ENCODE assay signal across 9 mouse cellular contexts in the genomic region with DNA sequence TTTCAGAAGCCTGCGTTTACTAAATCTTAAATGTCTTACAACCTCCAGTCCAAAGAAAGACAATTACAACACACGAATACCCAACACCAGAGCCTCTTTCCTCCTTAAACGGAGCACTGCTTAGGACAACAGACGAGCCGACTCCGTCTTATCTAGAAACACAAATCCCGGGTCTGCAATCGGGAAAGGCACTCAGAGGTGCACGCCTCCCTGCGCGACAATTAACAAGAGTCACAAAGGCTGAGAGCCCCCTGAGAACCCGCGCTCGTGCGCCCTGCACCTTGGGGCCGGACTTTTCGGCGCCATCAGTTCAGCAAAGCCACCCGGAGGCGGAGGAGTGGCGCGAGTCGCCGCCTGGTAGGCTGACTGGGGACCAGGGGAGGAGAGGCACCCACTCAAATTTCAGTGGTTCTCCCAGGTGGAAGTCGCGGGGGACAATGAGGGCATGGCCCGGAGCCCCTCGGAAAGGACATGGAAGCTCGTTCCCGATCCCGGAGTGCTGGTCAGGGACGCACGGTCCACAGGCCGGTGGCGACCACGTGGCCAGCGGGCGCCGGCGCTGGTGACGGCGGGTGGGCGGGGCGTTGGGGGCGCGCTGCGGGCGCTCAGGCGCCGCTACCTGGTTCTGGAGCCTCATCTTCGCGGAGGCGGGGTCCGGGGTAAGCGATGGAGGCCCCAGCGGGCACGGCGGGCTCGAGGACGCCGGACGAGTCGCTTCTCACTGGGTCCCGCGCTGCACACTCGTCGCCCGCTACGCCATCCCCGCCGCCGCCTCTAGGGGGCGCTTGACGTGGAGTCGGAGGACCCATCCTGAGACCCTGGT. TPM values are rescaled to one million over a fixed set of nuclear protein-coding genes. Genes with fewer than 3 reads are reported as not detected.
DNase-seq lines count a peak whose midpoint lies in the region; ATAC-seq lines count a peak whose summit lies in the region.
"Had no signal": no experiment of that assay in that cellular context is flagged by ENCODE, and none has a peak within 500 bp of the region (broad histone marks: within the 10 kb centered on the region; RNA-seq: fewer than 3 reads in every experiment).

A gene (minus strand): TSS at position 732 of the 823 bp plus-strand sequence.

- H3K36me3 ChIP-seq in intestine, embryonic 15.5 days: no peaks in the 10 kb centered on the region
- no peaks in the 10 kb centered on the region for H3K36me3 ChIP-seq in midbrain, embryonic 10.5 days

- WGBS in intestine, embryonic 15.5 days: under 1% methylated on average over 71 of the region's 75 CpGs
- under 1% methylated on average over 71 of the region's 75 CpGs for WGBS in midbrain, embryonic 10.5 days

- 0 out of 2 replicates have a peak, but pooled peaks cover 2% of the 10 kb centered on the region for H3K4me1 ChIP-seq in intestine, embryonic 15.5 days (replicated peaks)
- peaks cover 22% of the 10 kb centered on the region for H3K4me1 ChIP-seq in midbrain, embryonic 10.5 days

- peak within 1 kb of the TSS; percentile 59 for H3K9ac ChIP-seq in intestine, embryonic 15.5 days

- DNase-seq in adrenal gland, adult 8-10 months: peak; percentile 19
- peak; percentile 81 to 95 for DNase-seq in cerebellum, postnatal 4 days (ENCODE audit: low spot score in 2 of 2)
- DNase-seq in gastrocnemius, postnatal 14 days: peak; percentile 19
- peak; percentile 51 to 68 for DNase-seq in left cerebral cortex, postnatal 10 days (ENCODE audit: extremely low spot score in 1 of 2, low spot score in 2 of 2)
- DNase-seq in midbrain, embryonic 10.5 days (ENCODE audit: low spot score): peak; percentile 92
- DNase-seq in spleen, adult 12 weeks (ENCODE audit: low spot score): peak; percentile 6
- DNase-seq in natural killer cell, adult 2 months (ENCODE audit: low spot score in 2 of 2): no peak

- peak; percentile 98 for ATAC-seq in intestine, embryonic 15.5 days

- H3K27me3 ChIP-seq in intestine, embryonic 15.5 days (replicated peaks): no peaks in the 10 kb centered on the region
- H3K27me3 ChIP-seq in midbrain, embryonic 10.5 days (ENCODE audit: low read depth, poor library complexity, severe bottlenecking): no peaks in the 10 kb centered on the region

- no peaks in the 10 kb centered on the region for H3K9me3 ChIP-seq in intestine, embryonic 15.5 days
- H3K9me3 ChIP-seq in midbrain, embryonic 10.5 days (replicated peaks): no peaks in the 10 kb centered on the region

- peak within 1 kb of the TSS; percentile 84 for H3K4me2 ChIP-seq in intestine, embryonic 15.5 days (replicated peaks)

- peak within 1 kb of the TSS; percentile 58; the same call in 1 of the 2 replicates for H3K27ac ChIP-seq in intestine, embryonic 15.5 days
- H3K27ac ChIP-seq in midbrain, embryonic 10.5 days (replicated peaks): peak within 1 kb of the TSS; percentile 98

- intact Hi-C loops in gastrocnemius, postnatal 14 days (cut with DNase I; ENCODE audit: low total_unique reads): no loop called here
- intact Hi-C loops in left cerebral cortex, postnatal 10 days (cut with DNase I): no loop called here

- peak within 1 kb of the TSS; percentile 56 for H3K4me3 ChIP-seq in intestine, embryonic 15.5 days (replicated peaks)
- H3K4me3 ChIP-seq in midbrain, embryonic 10.5 days: peak within 1 kb of the TSS; percentile 81

RNA-seq across cellular contexts. Expression of the gene that starts here (rescaled TPM):
- total RNA-seq in adrenal gland, adult 8-10 months (2022): 1 to 10 TPM; 2.6 to 8.5 (median 7.1) TPM
- total RNA-seq in gastrocnemius, postnatal 14 days (2021): not detected
- 39.5 and 50.0 TPM in 2 replicates for polyA plus RNA-seq in intestine, embryonic 15.5 days (2015; fragmentation: Nextera tagmentation; extraction: Ambion mirVana)
- 100 to 1,000 TPM; 112 to 118 TPM for total RNA-seq in left cerebral cortex, postnatal 10 days (2021)
- 133 and 185 TPM in 2 replicates for polyA plus RNA-seq in midbrain, embryonic 10.5 days (2016; fragmentation: Nextera tagmentation; extraction: Ambion mirVana)
- total RNA-seq: gastrocnemius, adult 8-10 months had no signal

Comparison
In these comparisons a context has a peak if more than half of its experiments do, and no peak if none do; other contexts are left out.
1. RNA of the gene that starts here (total RNA-seq): 112 to 118 TPM in left cerebral cortex, postnatal 10 days; 2.6 to 8.5 TPM in adrenal gland, adult 8-10 months and not detected in gastrocnemius, postnatal 14 days; every median in the first group is over 10 times any median in the second.
2. Peak in DNase-seq in gastrocnemius, postnatal 14 days; RNA of the gene not detected or under 1 TPM.
3. DNase-seq: peak in adrenal gland, adult 8-10 months (single experiment), cerebellum, postnatal 4 days (2 of 2), left cerebral cortex, postnatal 10 days (2 of 2), midbrain, embryonic 10.5 days (single experiment) and spleen, adult 12 weeks (single experiment); none in natural killer cell, adult 2 months (0 of 2).